Mouse (Mus musculus): ENCODE data around the gene Dek.

DNA sequence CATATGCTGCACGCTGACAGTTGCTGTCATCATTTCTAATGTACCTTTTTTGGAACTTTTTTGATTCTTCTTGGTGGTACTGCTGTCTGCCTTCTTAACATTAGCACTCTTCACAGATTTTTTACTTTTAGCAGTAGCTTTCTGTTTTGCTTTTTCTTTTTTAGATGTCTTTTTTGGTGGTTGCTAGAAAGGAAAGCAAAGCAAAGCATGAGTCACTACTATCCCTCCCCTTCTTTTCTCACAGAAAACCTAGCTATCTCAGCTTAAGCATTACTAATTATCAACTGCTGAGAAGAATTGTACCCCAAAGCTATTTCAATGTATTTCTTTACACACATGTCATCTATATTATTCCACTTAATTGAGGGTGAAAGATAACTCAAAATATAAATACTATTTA is 17.6 kb downstream of the Dek start:
- TF ChIP-seq GATA1 (IDR thresholded peaks at IDR 0.05; ENCODE audit: low read length) (no peak), TAL1 (IDR thresholded peaks at IDR 0.05; ENCODE audit: low read length) (no peak)
